8 mouse cellular contexts compared by ENCODE assay signal in the genomic region with DNA sequence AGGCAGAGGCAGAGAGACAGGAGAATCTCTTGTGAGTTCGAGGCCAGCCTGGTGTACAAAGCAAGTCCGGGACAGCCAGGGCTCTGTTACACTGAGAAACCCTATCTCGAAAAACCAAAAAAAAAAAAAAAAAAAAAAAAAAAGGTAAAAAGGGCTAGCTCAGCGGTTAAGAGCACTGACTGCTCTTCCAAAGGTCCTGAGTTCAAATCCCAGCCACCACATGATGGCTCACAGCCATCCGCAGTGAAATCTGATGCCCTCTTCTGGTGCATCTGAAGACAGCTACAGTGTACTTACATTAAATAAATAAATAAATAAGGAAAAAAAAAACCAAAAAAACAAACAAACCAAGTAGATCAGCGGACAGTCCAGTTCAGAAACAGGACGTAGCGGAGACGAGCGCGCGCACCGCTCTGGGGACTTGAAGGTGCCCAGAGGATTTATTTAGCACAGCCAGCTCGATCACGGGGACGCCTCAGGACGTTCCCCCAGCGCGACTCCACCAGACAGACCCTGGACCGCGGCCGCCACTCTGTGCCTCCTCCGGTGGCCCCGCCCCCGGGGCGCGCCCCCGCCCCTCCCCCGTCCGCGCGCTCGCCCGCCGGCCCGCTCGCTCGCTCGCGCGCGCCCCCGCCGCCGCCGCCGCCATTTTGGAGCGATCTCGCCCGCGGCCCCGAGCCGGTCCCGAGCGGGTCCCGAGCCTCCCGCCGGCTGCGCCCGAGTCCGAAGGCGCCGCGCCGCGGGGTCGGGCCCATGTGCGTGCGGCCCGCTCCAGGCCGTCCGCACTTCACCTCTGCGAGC. TPM values are rescaled to one million over a fixed set of nuclear protein-coding genes. Genes with fewer than 3 reads are reported as not detected.
DNase-seq lines count a peak whose midpoint lies in the region; ATAC-seq and TF ChIP-seq lines count a peak whose summit lies in the region.

Ppp6r2 (plus strand) TSS at position 639 of the 801 bp plus-strand sequence.

- peak; percentile 83 for ATAC-seq in embryonic facial prominence, embryonic 13.5 days (ENCODE audit: insufficient number of reproducible peaks, insufficient read depth, low FRiP score, low TSS enrichment, low read depth)
- peak; percentile 85 for ATAC-seq in limb, embryonic 11.5 days (ENCODE audit: insufficient number of reproducible peaks, low FRiP score, low TSS enrichment, low read depth)
- peak; percentile 92 for ATAC-seq in midbrain, embryonic 13.5 days

- no peaks in the 10 kb centered on the region for H3K27me3 ChIP-seq in embryonic facial prominence, embryonic 13.5 days
- H3K27me3 ChIP-seq in kidney, adult 2 months (replicated peaks; ENCODE audit: control insufficient read depth, insufficient read depth, low read length): no peaks in the 10 kb centered on the region
- H3K27me3 ChIP-seq in limb, embryonic 11.5 days (ENCODE audit: control insufficient read depth, insufficient read depth, low read length): no peaks in the 10 kb centered on the region
- no peaks in the 10 kb centered on the region for H3K27me3 ChIP-seq in midbrain, embryonic 13.5 days
- H3K27me3 ChIP-seq in small intestine, adult 2 months (ENCODE audit: control insufficient read depth, insufficient read depth, low read length): no peaks in the 10 kb centered on the region

- no peaks in the 10 kb centered on the region for H3K9me3 ChIP-seq in embryonic facial prominence, embryonic 13.5 days
- H3K9me3 ChIP-seq in limb, embryonic 11.5 days (ENCODE audit: control insufficient read depth, low read length): no peaks in the 10 kb centered on the region
- H3K9me3 ChIP-seq in midbrain, embryonic 13.5 days: no peaks in the 10 kb centered on the region

- H3K9ac ChIP-seq in embryonic facial prominence, embryonic 13.5 days: peak within 1 kb of the TSS; percentile 97
- H3K9ac ChIP-seq in limb, embryonic 11.5 days (ENCODE audit: low read length): peak within 1 kb of the TSS; percentile 97
- peak within 1 kb of the TSS; percentile 97 for H3K9ac ChIP-seq in midbrain, embryonic 13.5 days (replicated peaks)

- 0 out of 2 replicates have a peak, but pooled peaks have one; percentile 2 for TF ChIP-seq CTCF in kidney, adult 2 months (conservative IDR thresholded peaks at IDR 0.05; ENCODE audit: insufficient read depth, insufficient read length, low read depth, low read length)
- TF ChIP-seq CTCF in small intestine, adult 2 months (IDR thresholded peaks at IDR 0.05; ENCODE audit: extremely low read depth, insufficient read length, insufficient replicate concordance, low read depth, low read length): no peak

- peak within 1 kb of the TSS; percentile 81 for H3K27ac ChIP-seq in embryonic facial prominence, embryonic 13.5 days
- H3K27ac ChIP-seq in kidney, adult 2 months (ENCODE audit: insufficient read depth, low read depth, low read length): peak within 1 kb of the TSS; percentile 90
- peak within 1 kb of the TSS; percentile 73 for H3K27ac ChIP-seq in limb, embryonic 11.5 days (replicated peaks; ENCODE audit: low read depth, low read length)
- peak within 1 kb of the TSS; percentile 96 for H3K27ac ChIP-seq in midbrain, embryonic 13.5 days
- H3K27ac ChIP-seq in small intestine, adult 2 months (ENCODE audit: insufficient read depth, low read depth, low read length): peak within 1 kb of the TSS; percentile 59

- H3K36me3 ChIP-seq in embryonic facial prominence, embryonic 13.5 days: peaks cover 9% of the 10 kb centered on the region
- no peaks in the 10 kb centered on the region for H3K36me3 ChIP-seq in kidney, adult 2 months (ENCODE audit: control insufficient read depth, insufficient read depth, low read length)
- peaks cover 3% of the 10 kb centered on the region; the same call in 1 of the 2 replicates for H3K36me3 ChIP-seq in limb, embryonic 11.5 days (ENCODE audit: control insufficient read depth, insufficient read depth, low read length)
- H3K36me3 ChIP-seq in midbrain, embryonic 13.5 days: peaks cover 8% of the 10 kb centered on the region
- no peaks in the 10 kb centered on the region for H3K36me3 ChIP-seq in small intestine, adult 2 months (ENCODE audit: control insufficient read depth, insufficient read depth, low read length)

- DNase-seq in 3T3-L1 (ENCODE audit: low read depth, low spot score): peak; percentile 66
- peak; percentile 86 to 93 for DNase-seq in adrenal gland, postnatal 36 days
- DNase-seq in heart, adult 18-20 months: peak; percentile 89 to 92
- DNase-seq in kidney, adult 2 months: peak; percentile 87
- DNase-seq in limb, embryonic 11.5 days (ENCODE audit: low spot score): peak; percentile 88

- no peak for TF ChIP-seq POLR2A in kidney, adult 2 months (IDR thresholded peaks at IDR 0.05; ENCODE audit: low read depth, low read length)
- TF ChIP-seq POLR2A in small intestine, adult 2 months (IDR thresholded peaks at IDR 0.05; ENCODE audit: low read depth, low read length): 0 out of 2 replicates have a peak, but pooled peaks have one; percentile 48

- H3K4me1 ChIP-seq in embryonic facial prominence, embryonic 13.5 days: peaks cover 23% of the 10 kb centered on the region
- H3K4me1 ChIP-seq in kidney, adult 2 months (ENCODE audit: control insufficient read depth, insufficient read depth, low read length): no peaks in the 10 kb centered on the region; the same call in 1 of the 2 replicates
- H3K4me1 ChIP-seq in limb, embryonic 11.5 days (ENCODE audit: control insufficient read depth, insufficient read depth, low read length): no peaks in the 10 kb centered on the region
- H3K4me1 ChIP-seq in midbrain, embryonic 13.5 days (replicated peaks): peaks cover 31% of the 10 kb centered on the region
- peaks cover 8% of the 10 kb centered on the region; the same call in 1 of the 2 replicates for H3K4me1 ChIP-seq in small intestine, adult 2 months (ENCODE audit: control insufficient read depth, insufficient read depth, insufficient read length, low read length)

- H3K4me3 ChIP-seq in embryonic facial prominence, embryonic 13.5 days: peak within 1 kb of the TSS; percentile 94
- peak within 1 kb of the TSS; percentile 94 for H3K4me3 ChIP-seq in kidney, adult 2 months (ENCODE audit: insufficient read depth, low read depth, low read length)
- H3K4me3 ChIP-seq in limb, embryonic 11.5 days (ENCODE audit: low read depth, low read length): peak within 1 kb of the TSS; percentile 93
- H3K4me3 ChIP-seq in midbrain, embryonic 13.5 days (replicated peaks): peak within 1 kb of the TSS; percentile 92
- peak within 1 kb of the TSS; percentile 73 for H3K4me3 ChIP-seq in small intestine, adult 2 months (ENCODE audit: low read depth, low read length)

- WGBS in embryonic facial prominence, embryonic 13.5 days: 4% methylated on average over 46 of the region's 73 CpGs
- 2% methylated on average over 69 of the region's 73 CpGs for WGBS in kidney, adult 2 months
- WGBS in limb, embryonic 11.5 days: 3% methylated on average over 66 of the region's 73 CpGs
- WGBS in midbrain, embryonic 13.5 days: 5% methylated on average over 50 of the region's 73 CpGs
- WGBS in small intestine, adult 2 months: 2% methylated on average over 43 of the region's 73 CpGs

- H3K4me2 ChIP-seq in embryonic facial prominence, embryonic 13.5 days: peak within 1 kb of the TSS; percentile 91
- peak within 1 kb of the TSS; percentile 85 for H3K4me2 ChIP-seq in limb, embryonic 11.5 days (ENCODE audit: low read depth, severe bottlenecking)
- H3K4me2 ChIP-seq in midbrain, embryonic 13.5 days (replicated peaks): peak within 1 kb of the TSS; percentile 87

RNA-seq across cellular contexts. Expression of gene Ppp6r2, which starts in this region (rescaled TPM):
- total RNA-seq in adrenal gland, postnatal 36 days (2021): 10 to 100 TPM; 39.6 to 49.0 TPM
- polyA plus RNA-seq in embryonic facial prominence, embryonic 13.5 days (2015; fragmentation: Nextera tagmentation; extraction: Ambion mirVana): 40.0 and 41.7 TPM in 2 replicates
- total RNA-seq in heart, adult 18-20 months (2021): 10 to 100 TPM; 75.1 to 76.9 TPM
- polyA plus RNA-seq in kidney, adult 2 months (2012; rRNA removed): 85.0 and 148 TPM in 2 replicates
- polyA plus RNA-seq in limb, embryonic 11.5 days (2014; fragmentation: Nextera tagmentation; extraction: Ambion mirVana): 22.7 and 23.4 TPM in 2 replicates
- polyA plus RNA-seq in midbrain, embryonic 13.5 days (2015; fragmentation: Nextera tagmentation; extraction: Ambion mirVana): 75.7 and 86.6 TPM in 2 replicates
- polyA plus RNA-seq in small intestine, adult 2 months (2012; rRNA removed): 73.9 and 252 TPM in 2 replicates

Comparison
In these comparisons a context has a peak if more than half of its experiments do, and no peak if none do; other contexts are left out.
1. Peak in every context shown above with its lines: DNase-seq, ATAC-seq, H3K4me3 ChIP-seq and H3K27ac ChIP-seq.